Mouse (Mus musculus) central nervous system, embryonic 11.5 days (tissue): ENCODE data around the gene Sos1. TPM values are rescaled to one million over a fixed set of nuclear protein-coding genes. Genes with fewer than 3 reads are reported as not detected.

ENCODE experiments used
- polyA plus RNA-seq: library from polyadenylated mRNA; depleted of rRNA; stranded (reverse); fragments of >200 nt; gene quantifications from 2 replicates; pipeline ENCODE4 v1.2.3, GENCODE M21; 2012; rRNA removed

Sos1 gene
- 8.3 and 14.1 TPM in 2 replicates for polyA plus RNA-seq

DNA sequence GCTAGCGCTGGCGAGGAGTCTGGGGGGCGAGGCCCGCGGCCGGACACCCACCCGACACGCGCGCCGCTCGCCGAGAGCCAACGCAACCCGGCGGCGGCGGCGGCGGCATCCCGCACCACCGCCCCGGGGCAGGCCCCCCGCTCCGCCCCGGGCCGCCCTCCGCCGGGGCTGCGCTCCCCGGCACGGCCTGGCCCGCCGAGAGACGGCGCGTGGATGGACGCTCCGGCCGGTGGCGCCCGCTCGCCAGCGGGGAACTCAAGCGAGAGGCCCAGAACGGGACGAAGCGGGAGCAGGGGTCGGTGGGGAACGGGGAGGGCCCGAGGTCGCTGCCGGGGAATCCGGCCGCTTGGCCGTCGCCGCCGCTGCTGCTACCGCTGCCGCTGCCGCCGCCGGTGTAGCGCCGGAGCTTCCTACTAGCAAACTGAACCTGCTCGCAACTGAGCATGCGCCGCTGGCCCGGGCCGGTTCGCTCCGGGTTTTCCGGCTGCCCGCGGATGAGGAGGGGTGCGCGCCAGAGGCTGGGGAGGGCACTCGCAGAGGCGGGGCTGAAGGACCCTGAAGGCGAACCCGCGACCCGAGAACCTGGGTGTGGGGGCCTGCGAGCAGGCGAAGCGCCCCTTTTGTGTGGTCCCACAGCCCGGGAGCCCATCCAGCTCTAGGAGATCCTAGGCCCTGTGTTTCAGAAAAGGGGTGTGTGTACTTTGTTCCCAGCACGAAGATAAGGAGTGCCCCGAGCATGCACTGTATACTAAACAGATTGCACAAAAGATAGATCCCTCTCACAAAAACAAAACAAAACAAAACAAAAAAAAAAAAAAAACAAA, at the start of gene Sos1:
Gene Sos1 (minus strand): TSS at position 423 of the 824 bp plus-strand sequence.

DNA sequence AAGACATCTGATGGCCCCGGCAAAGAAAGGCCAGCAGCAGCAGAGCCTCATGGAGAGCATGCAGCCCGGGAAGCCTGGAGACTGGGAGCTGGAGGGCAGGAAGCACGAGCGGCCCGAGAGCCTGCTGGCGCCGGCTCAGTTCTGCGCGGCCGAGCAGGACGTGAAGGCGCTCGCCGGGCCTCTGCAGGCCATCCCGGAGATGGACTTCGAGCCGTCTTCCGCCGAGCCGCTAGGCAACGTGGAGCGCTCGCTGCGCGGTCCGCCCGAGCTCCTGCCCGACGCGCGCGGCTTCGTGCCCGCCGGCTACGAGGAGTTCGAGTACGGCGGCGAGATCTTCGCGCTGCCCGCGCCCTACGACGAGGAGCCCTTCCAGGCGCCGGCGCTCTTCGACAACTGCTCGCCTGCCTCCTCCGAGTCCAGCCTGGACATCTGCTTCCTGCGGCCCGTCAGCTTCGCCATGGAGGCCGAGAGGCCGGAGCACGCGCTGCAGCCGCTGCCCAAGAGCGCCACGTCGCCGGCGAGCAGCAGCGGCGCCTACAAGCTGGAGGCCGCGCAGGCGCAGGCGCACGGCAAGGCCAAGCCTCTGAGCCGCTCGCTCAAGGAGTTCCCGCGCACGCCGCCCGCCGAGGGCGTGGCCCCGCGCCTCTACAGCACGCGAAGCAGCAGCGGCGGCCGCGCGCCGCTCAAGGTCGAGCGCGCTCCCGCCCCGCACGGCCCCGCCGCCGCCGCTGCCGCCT, 107.1 kb downstream of the Sos1 start, which contains the start of gene Gm10190:
Gene Gm10190 (minus strand): TSS at position 553 of the 737 bp plus-strand sequence.

Other genes starting within 250 kb of the Sos1 start
- gene Morn2, start 190.2 kb downstream of the Sos1 start, polyA plus RNA-seq: 17.1 and 20.1 TPM in 2 replicates
- gene Dhx57, start 190.0 kb downstream of the Sos1 start, polyA plus RNA-seq: 38.0 and 39.4 TPM in 2 replicates
- 0.63 and 1.1 TPM in 2 replicates for gene Arhgef33, start 173.0 kb downstream of the Sos1 start, polyA plus RNA-seq
- gene Gm10190, start 106.9 kb downstream of the Sos1 start, polyA plus RNA-seq: 0.28 and 0.72 TPM in 2 replicates
- gene Cdkl4, start 97.4 kb upstream of the Sos1 start, polyA plus RNA-seq: 1.1 and 1.3 TPM in 2 replicates
- gene Map4k3, start 248.0 kb upstream of the Sos1 start, polyA plus RNA-seq: 26.3 and 43.4 TPM in 2 replicates